ENCODE assay signal across 8 mouse cellular contexts in the genomic region with DNA sequence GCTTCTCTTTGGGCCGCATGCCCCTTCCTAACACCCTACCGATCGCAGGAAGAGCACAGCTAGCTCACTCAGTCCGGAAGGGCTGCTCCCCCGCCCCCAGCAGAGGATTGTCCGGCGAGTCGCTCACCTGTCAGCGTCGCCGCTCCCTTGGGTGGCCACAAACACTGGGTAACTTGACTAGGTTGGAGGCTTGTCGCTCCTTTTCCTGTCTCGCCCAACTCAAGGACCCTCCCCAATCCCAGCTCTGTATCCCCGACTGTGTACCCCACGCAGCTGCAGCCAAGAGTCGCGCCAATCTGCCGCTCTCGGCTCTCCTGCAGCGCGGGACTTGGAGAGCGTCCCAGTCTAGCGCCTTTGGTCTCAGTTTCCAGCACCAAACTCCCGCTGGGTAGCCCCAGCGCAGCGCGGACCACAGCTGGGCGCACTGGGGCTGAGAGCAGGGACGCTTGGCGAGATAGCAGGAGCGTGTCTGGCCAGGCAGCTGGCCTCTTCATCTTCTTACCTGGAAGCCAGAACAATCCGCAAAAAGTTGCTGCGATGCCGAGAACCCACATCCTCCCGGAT. TPM values are rescaled to one million over a fixed set of nuclear protein-coding genes. Genes with fewer than 3 reads are reported as not detected.
DNase-seq lines count a peak whose midpoint lies in the region; ATAC-seq and TF ChIP-seq lines count a peak whose summit lies in the region.

No protein-coding gene starts in this region.

- H3K9ac ChIP-seq in kidney, postnatal 0 days (ENCODE audit: low read depth, low read length) = 0 out of 2 replicates have a peak overlapping the region, but pooled peaks have one; percentile 18
- no peak overlapping the region for H3K9ac ChIP-seq in liver, embryonic 15.5 days

- H3K4me3 ChIP-seq in kidney, postnatal 0 days (replicated peaks; ENCODE audit: low read depth, low read length) = peak overlapping the region; percentile 43
- H3K4me3 ChIP-seq in liver, embryonic 15.5 days (replicated peaks) = peak overlapping the region; percentile 37

- H3K27ac ChIP-seq in kidney, postnatal 0 days = no peak overlapping the region
- H3K27ac ChIP-seq in liver, embryonic 15.5 days (replicated peaks) = no peak overlapping the region

- no peak for TF ChIP-seq CTCF in kidney, postnatal 0 days (IDR thresholded peaks at IDR 0.05; ENCODE audit: low read depth)

- DNase-seq in heart, adult 18-20 months = peak; percentile 12 to 13
- DNase-seq in heart, adult 9 months (ENCODE audit: low spot score in 2 of 2) = no peak
- peak; percentile 47 for DNase-seq in brain, adult 2 months (ENCODE audit: low read depth, low spot score)
- DNase-seq in frontal cortex, postnatal 25 days (ENCODE audit: low spot score in 2 of 2) = peak; percentile 19 to 26
- DNase-seq in kidney, postnatal 0 days (ENCODE audit: low spot score) = peak; percentile 12
- DNase-seq in right cerebral cortex, postnatal 10 days (ENCODE audit: low spot score in 2 of 2) = peak; percentile 73 to 78

- no peaks in the 10 kb centered on the region for H3K9me3 ChIP-seq in kidney, postnatal 0 days (replicated peaks; ENCODE audit: low read length)
- no peaks in the 10 kb centered on the region for H3K9me3 ChIP-seq in liver, embryonic 15.5 days (replicated peaks)

- H3K4me2 ChIP-seq in kidney, postnatal 0 days (ENCODE audit: low read length) = peak overlapping the region; percentile 92
- peak overlapping the region; percentile 64 for H3K4me2 ChIP-seq in liver, embryonic 15.5 days

- H3K4me1 ChIP-seq in kidney, postnatal 0 days (replicated peaks; ENCODE audit: insufficient read depth, low read length) = peaks cover 6% of the 10 kb centered on the region; the same call in 1 of the 2 replicates
- H3K4me1 ChIP-seq in liver, embryonic 15.5 days (replicated peaks) = peaks cover 3% of the 10 kb centered on the region; the same call in 1 of the 2 replicates

- ATAC-seq in kidney, postnatal 0 days (replicated peaks; ENCODE audit: low FRiP score, low read depth) = 0 out of 2 replicates have a peak, but pooled peaks have one; percentile 37
- ATAC-seq in liver, embryonic 15.5 days (ENCODE audit: insufficient read depth) = no peak
- ATAC-seq in megakaryocyte progenitor cell, adult 5-6 weeks (replicated peaks; ENCODE audit: poor library complexity) = no peak

- H3K36me3 ChIP-seq in kidney, postnatal 0 days (ENCODE audit: insufficient read depth, low read length) = no peaks in the 10 kb centered on the region
- no peaks in the 10 kb centered on the region for H3K36me3 ChIP-seq in liver, embryonic 15.5 days (replicated peaks)

- WGBS in kidney, postnatal 0 days = under 1% methylated on average over 35 of the region's 35 CpGs
- WGBS in liver, embryonic 15.5 days (ENCODE audit: insufficient replicate concordance) = 1% methylated on average over 35 of the region's 35 CpGs

- H3K27me3 ChIP-seq in kidney, postnatal 0 days (ENCODE audit: insufficient read depth, low read length) = peaks cover 33% of the 10 kb centered on the region
- peaks cover 46% of the 10 kb centered on the region for H3K27me3 ChIP-seq in liver, embryonic 15.5 days

RNA-seq across cellular contexts. Expression of a gene that starts 1.5 kb away (rescaled TPM):
- under 1 TPM; 0.46 to 0.47 TPM for total RNA-seq in heart, adult 18-20 months (2021)
- 1.6 and 2.1 TPM in 2 replicates for polyA plus RNA-seq in kidney, postnatal 0 days (2015; fragmentation: Nextera tagmentation; extraction: Ambion mirVana)
- polyA plus RNA-seq in liver, embryonic 15.5 days (2015; fragmentation: Nextera tagmentation; extraction: Ambion mirVana) = 0.31 and 0.63 TPM in 2 replicates
- not detected in 2 replicates for total RNA-seq in megakaryocyte progenitor cell, adult 5-6 weeks (2015)
- not detected in 2 replicates for total RNA-seq in megakaryocyte progenitor cell, adult 5-6 weeks (2017)

Comparison
In these comparisons a context has a peak if more than half of its experiments do, and no peak if none do; other contexts are left out.
1. DNase-seq: peak in heart, adult 18-20 months (2 of 2), brain, adult 2 months (single experiment), frontal cortex, postnatal 25 days (2 of 2), kidney, postnatal 0 days (single experiment) and right cerebral cortex, postnatal 10 days (2 of 2); none in heart, adult 9 months (0 of 2).